Mouse (Mus musculus) thymus, postnatal 0 days (tissue): Measurements from ENCODE around the gene Plin5. TPM values are rescaled to one million over a fixed set of nuclear protein-coding genes. Genes with fewer than 3 reads are reported as not detected.
A peak's percentile ranks its signal among the peaks of the same experiment; 100 is the strongest.
"Not testable (repeated sequence)": the region's sequence is repeated elsewhere in the genome, so short reads cannot be mapped to it uniquely, and the experiment has no call there.

Experiments
- DNase-seq: peaks from one replicate; pipeline ENCODE4 v3.0.0-alpha.2; 2015; ENCODE audit warnings: low spot score
- polyA plus RNA-seq: library from polyadenylated mRNA; unstranded; fragments of >200 nt; fragmentation: Nextera tagmentation; extraction: Ambion mirVana; gene quantifications from 2 replicates; pipeline ENCODE4 v1.2.1, GENCODE M21; 2015

Plin5 gene
- polyA plus RNA-seq, 1 experiment from 2014 or later, result 0.44 TPM

DNA sequence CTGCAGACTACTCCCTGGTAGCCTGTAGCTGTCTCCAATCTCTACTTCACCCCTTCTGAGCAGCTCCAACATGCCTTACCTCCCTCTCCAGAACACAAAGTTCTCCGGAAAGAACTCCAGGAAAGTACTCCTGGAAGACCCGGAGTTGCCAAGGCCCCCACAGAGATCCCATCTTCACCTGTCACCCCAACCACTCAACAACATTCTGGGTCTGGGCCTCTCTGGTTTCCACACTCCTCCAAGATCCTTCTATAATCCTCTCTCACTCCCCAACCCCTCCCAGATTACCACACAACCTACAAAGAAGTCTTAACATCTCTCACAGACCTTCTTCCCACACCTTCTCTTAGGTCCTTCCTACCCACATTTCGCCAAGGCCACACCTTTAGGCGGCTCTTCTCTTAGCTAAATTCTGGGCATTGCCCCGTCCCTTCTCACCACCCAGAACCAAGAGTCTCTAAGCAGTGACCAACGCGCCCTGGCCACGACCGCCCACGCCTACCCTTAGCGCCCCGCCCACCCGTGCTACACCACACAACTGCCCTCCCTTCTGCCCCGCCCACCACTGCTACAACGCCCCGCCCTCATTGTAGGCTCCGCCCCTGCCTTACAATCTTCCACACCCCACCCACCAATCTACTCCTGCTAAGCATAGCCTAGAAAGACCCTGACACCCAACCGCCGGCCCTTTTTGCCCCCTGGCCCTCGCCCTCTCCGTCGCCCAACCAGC lies 43.1 kb downstream of the Plin5 start:
- DNase-seq, result peak; percentile 73

DNA sequence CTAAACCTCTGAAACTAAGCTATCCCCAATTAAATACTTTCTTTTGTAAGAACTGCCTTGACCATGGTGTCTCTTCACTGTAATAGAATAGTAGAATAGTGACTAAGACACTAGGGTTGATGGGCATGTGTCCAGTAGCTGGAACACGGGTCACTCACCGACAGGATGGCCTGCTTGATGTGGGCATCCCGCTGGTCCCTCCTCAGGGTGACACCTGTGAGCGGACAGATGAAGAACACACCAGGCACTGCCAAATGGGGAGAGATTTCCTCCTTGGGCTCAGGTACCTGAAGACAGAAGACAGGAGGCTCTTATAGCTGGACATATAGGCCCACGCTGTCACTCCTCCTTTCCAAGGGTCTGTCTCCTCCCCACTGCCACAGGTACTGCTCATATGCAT lies 45.2 kb downstream of the Plin5 start:
- DNase-seq, result no peak

DNA sequence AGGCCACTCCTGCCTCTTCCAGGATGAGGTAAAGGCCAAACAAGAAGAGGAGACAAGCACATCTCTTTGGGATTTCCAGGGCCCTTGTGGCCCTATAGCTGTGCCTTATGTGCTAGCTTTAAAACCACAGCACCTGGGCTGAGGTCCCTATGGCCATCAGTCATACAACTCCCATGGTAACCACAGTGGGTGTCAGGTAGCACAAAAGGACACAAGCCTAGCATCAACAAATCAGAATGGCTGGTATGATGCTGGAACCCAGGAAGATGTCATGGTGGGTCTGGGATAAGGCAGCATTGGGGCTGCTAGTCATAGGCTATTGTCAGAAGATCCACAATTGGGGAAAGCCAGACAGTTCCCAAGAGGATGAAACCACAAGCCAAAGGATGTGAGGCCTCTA lies 46.3 kb downstream of the Plin5 start:
- DNase-seq, result no peak

DNA sequence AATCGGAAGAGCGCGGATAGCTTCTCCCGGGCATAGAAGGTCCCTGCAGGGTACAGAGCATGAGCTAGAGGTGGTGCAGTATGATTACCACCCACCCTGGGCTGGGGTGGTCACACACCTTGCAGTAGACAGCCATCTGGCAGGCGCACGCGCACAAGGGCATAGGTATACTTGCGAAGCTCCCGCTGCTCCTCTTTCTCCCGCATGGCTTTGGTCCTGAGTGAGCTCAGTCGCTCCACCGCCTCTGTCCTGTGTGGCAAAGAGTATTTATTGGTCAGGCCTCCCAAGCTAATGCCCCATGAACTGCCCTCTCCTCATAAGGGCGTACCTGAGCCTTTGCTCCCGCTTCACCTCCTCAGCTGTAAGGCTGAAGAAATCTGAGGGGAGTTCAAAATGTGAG lies 48.3 kb downstream of the Plin5 start:
- no peak for DNase-seq

DNA sequence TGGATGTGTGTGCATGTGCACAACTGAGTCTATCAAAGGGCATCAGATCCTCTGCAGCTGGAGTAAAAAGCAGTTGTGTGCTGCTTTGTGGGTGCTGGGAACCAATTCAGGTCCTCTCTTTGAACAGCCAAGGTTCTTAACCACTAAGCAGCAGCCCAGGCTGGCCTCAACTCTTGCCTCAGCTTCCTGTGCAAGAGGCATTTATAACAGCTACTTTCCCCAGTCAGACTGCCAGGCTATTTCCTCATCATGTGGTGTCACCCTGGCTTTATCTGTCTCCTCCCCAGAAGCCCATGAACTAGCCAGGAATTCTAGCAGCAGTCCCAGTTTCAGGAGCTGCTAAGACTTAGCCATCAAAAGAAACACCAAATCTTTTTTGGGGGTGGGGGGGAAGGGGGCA lies 50.9 kb downstream of the Plin5 start:
- DNase-seq, result no peak

DNA sequence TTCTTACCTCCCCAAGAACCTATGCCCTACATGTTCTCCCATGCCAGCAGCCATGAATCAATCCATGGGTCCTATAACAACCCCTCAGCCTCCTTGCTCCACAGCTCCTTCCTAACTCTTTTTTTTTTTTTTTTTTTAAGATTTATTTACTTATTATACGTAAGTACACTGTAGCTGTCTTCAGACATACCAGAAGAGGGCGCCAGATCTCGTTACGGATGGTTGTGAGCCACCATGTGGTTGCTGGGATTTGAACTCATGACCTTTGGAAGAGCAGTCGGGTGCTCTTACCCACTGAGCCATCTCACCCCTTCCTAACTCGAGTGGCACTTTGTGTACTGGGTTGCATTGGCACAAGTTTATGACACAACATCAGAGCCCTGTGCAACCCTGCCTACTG lies 51.7 kb downstream of the Plin5 start:
- not testable (repeated sequence) for DNase-seq

DNA sequence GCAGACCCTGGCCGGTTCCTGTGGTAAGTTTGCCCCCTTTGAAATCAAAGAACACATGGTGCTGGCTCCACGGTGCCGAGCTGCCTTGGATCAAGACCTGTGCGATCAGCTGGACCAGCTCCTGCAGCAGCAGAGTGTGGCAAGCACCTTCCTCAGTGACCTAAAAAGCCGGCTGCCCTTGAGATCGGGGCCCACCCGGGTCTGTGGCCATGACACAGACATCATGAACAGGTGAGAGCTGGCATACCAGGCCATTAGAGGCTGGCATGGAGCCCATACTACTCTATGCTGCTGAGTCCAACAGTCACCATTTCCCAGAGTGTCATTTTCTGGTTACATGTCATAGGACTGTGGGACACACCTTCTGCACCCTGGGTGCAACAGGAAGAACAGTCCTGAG lies 55.3 kb downstream of the Plin5 start:
- no peak for DNase-seq

Other genes starting within 250 kb of the Plin5 start
- 6.5 and 7.2 TPM in 2 replicates for gene Zfp119a, start 238.7 kb downstream of the Plin5 start, polyA plus RNA-seq
- 12.1 and 16.9 TPM in 2 replicates for gene Zfp959, start 225.5 kb downstream of the Plin5 start, polyA plus RNA-seq
- gene Zfp119b, start 168.1 kb downstream of the Plin5 start, polyA plus RNA-seq, result 5.6 and 6.0 TPM in 2 replicates
- gene Ebi3, start 165.0 kb downstream of the Plin5 start, polyA plus RNA-seq, result 5.2 and 6.1 TPM in 2 replicates
- 32.0 and 32.1 TPM in 2 replicates for gene Yju2, start 158.5 kb downstream of the Plin5 start, polyA plus RNA-seq
- gene Shd, start 147.1 kb downstream of the Plin5 start, polyA plus RNA-seq, result 0.80 and 1.6 TPM in 2 replicates
- gene Fsd1, start 131.1 kb downstream of the Plin5 start, polyA plus RNA-seq, result 1.9 and 2.7 TPM in 2 replicates
- 17.6 and 18.0 TPM in 2 replicates for gene Stap2, start 112.0 kb downstream of the Plin5 start, polyA plus RNA-seq
- gene Mpnd, start 111.9 kb downstream of the Plin5 start, polyA plus RNA-seq, result 65.7 and 65.9 TPM in 2 replicates
- 117 and 129 TPM in 2 replicates for gene Sh3gl1, start 81.0 kb downstream of the Plin5 start, polyA plus RNA-seq
- 18.0 and 18.5 TPM in 2 replicates for gene Chaf1a, start 77.2 kb downstream of the Plin5 start, polyA plus RNA-seq
- gene Ubxn6, start 42.6 kb downstream of the Plin5 start, polyA plus RNA-seq, result 38.7 and 39.9 TPM in 2 replicates
- 80.0 and 81.8 TPM in 2 replicates for gene Hdgfl2, start 38.0 kb downstream of the Plin5 start, polyA plus RNA-seq
- 0.08 and 0.09 TPM in 2 replicates for gene Plin4, start 7.8 kb downstream of the Plin5 start, polyA plus RNA-seq
- gene Lrg1, start 4.4 kb upstream of the Plin5 start, polyA plus RNA-seq, result 2.7 and 3.1 TPM in 2 replicates
- gene Sema6b, start 22.7 kb upstream of the Plin5 start, polyA plus RNA-seq, result 1.0 TPM in 2 replicates
- gene Tnfaip8l1, start 44.9 kb upstream of the Plin5 start, polyA plus RNA-seq, result 19.5 and 20.9 TPM in 2 replicates
- gene Mydgf, start 66.3 kb upstream of the Plin5 start, polyA plus RNA-seq, result 58.6 and 59.2 TPM in 2 replicates
- gene Dpp9, start 101.3 kb upstream of the Plin5 start, polyA plus RNA-seq, result 30.5 and 32.7 TPM in 2 replicates
- gene Fem1a, start 139.2 kb upstream of the Plin5 start, polyA plus RNA-seq, result 11.1 and 12.9 TPM in 2 replicates
- gene Ticam1, start 159.2 kb upstream of the Plin5 start, polyA plus RNA-seq, result 2.5 and 3.0 TPM in 2 replicates
- gene Plin3, start 175.3 kb upstream of the Plin5 start, polyA plus RNA-seq, result 59.5 TPM in 2 replicates
- gene Arrdc5, start 182.7 kb upstream of the Plin5 start, polyA plus RNA-seq, result 0.84 and 1.8 TPM in 2 replicates
- gene Uhrf1, start 185.7 kb upstream of the Plin5 start, polyA plus RNA-seq, result 234 and 264 TPM in 2 replicates
- 25.9 and 28.0 TPM in 2 replicates for gene Kdm4b, start 208.5 kb upstream of the Plin5 start, polyA plus RNA-seq